Mouse (Mus musculus) forelimb bud, embryonic 11.5 days (tissue): Measurements from ENCODE around the gene Unc79.

Experiments
- DNase-seq: peaks from one replicate; pipeline ENCODE4 v3.0.0-alpha.2; 2012; ENCODE audit warnings: low read depth, low spot score

The Unc79 gene

GRCm38 (mm10) chr12:103123861-103124260 lies 175.2 kb downstream of the Unc79 start:
- DNase-seq = no peak

GRCm38 (mm10) chr12:103128914-103129313 lies 180.3 kb downstream of the Unc79 start:
- no peak for DNase-seq

- no peak for DNase-seq
Observed at GRCm38 (mm10) chr12:103129395-103130248, 181.0 kb downstream of the Unc79 start.

GRCm38 (mm10) chr12:103131419-103131818 lies 182.8 kb downstream of the Unc79 start:
- no peak for DNase-seq

GRCm38 (mm10) chr12:103142550-103143010 lies 193.9 kb downstream of the Unc79 start:
- DNase-seq = peak; percentile 72

- peak; percentile 64 for DNase-seq
Observed at GRCm38 (mm10) chr12:103143798-103144565, 195.3 kb downstream of the Unc79 start.

GRCm38 (mm10) chr12:103150247-103150646 lies 201.6 kb downstream of the Unc79 start:
- no peak for DNase-seq

GRCm38 (mm10) chr12:103154927-103155326 lies 206.3 kb downstream of the Unc79 start:
- DNase-seq = no peak

- DNase-seq = no peak
Observed at GRCm38 (mm10) chr12:103155406-103155805, 206.7 kb downstream of the Unc79 start.

GRCm38 (mm10) chr12:103157129-103157910 lies 208.7 kb downstream of the Unc79 start:
- DNase-seq = no peak

- DNase-seq = no peak
Observed at GRCm38 (mm10) chr12:103159016-103159415, 210.4 kb downstream of the Unc79 start.

GRCm38 (mm10) chr12:103160721-103161120 lies 212.1 kb downstream of the Unc79 start:
- no peak for DNase-seq

- DNase-seq = no peak
Observed at GRCm38 (mm10) chr12:103163596-103163995, 214.9 kb downstream of the Unc79 start.

GRCm38 (mm10) chr12:103164101-103165030 lies 215.7 kb downstream of the Unc79 start:
- no peak for DNase-seq

GRCm38 (mm10) chr12:103168892-103169291 lies 220.2 kb downstream of the Unc79 start:
- no peak for DNase-seq

- DNase-seq = no peak
Observed at GRCm38 (mm10) chr12:103183057-103183456, 234.4 kb downstream of the Unc79 start.

GRCm38 (mm10) chr12:103187020-103187419 lies 238.4 kb downstream of the Unc79 start:
- DNase-seq = no peak

- DNase-seq = no peak
Observed at GRCm38 (mm10) chr12:103188223-103188622, 239.6 kb downstream of the Unc79 start.

- DNase-seq = no peak
Observed at GRCm38 (mm10) chr12:103189771-103190170, 241.1 kb downstream of the Unc79 start.

GRCm38 (mm10) chr12:103192996-103193395 lies 244.3 kb downstream of the Unc79 start:
- DNase-seq = no peak
